Mouse (Mus musculus): ENCODE results near the gene Hsdl1. TPM values are rescaled to one million over a fixed set of nuclear protein-coding genes. Genes with fewer than 3 reads are reported as not detected.

Hsdl1 gene
- polyA plus RNA-seq, 1 experiment, result 7.8 TPM

DNA sequence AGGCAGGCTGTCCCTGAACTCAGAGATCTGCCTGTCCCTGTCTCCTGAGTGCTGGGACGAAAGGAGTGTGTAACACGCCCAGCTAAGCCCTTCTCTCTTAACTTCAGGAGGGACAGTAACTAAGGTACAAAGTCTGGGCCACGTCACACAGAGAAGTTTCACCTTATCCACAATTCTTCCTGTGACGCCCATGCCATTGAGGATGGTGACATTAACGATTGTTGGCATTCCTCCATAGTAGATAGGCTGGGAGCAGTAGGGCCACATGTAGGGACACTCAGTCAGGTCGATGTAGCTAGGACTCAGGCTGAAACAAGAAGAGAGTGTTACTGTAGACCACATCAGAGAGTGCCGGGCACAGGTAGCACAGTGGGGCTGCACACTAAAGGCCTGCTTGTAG is 46.2 kb downstream of the Hsdl1 start:
- no peaks in the 10 kb centered on the region; the same call in 1 of the 2 replicates for H3K4me1 ChIP-seq (ENCODE audit: control insufficient read depth, insufficient read depth, insufficient read length, low read length)
- no peak overlapping the region for H3K4me3 ChIP-seq (ENCODE audit: insufficient read depth, low read depth, low read length)
- no peak overlapping the region for H3K27ac ChIP-seq (replicated peaks; ENCODE audit: low read depth, low read length)

DNA sequence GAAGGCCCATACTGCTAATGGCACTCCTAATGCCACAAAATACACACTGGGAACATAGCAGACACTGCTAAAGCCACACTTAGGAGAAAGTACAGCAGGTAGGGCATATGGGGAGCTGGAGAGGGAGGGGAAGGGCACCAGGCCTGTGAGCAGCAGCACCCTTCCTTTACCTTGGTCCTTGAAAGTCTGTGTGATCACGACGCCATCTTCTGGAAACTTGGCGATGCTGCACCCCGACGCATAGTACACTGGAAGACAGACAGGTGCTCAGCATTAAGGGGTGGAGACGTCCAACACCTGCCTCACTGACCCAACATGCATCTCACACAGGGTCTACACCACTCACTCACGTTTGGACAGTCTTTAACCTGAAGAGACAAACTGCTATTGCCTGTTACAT is 54.9 kb downstream of the Hsdl1 start:
- Histone ChIP-seq H3K27ac (replicated peaks; ENCODE audit: low read depth, low read length) (no peak overlapping the region), H3K4me3 (ENCODE audit: insufficient read depth, low read depth, low read length) (no peak overlapping the region), H3K4me1 (ENCODE audit: control insufficient read depth, insufficient read depth, insufficient read length, low read length) (no peaks in the 10 kb centered on the region)

DNA sequence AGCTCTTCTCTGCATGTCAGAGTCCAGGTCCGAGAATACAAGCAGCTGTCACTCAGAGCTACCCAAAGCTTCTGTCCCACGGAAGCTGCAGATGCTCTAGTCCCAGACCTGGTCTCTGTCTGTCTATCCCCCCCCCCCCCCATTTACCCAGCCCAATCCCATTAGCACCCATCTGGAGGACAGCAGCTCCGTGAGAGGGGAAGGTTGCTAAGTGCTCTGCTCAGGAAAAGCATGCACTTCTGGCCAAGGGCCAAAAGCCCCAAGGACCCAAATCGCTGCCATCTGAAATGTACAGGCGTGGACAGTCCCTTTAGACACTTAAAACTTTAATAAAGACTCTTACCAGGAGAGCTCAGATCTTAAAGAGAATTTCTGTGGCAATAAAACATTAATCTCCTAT is 58.3 kb downstream of the Hsdl1 start:
- H3K27ac ChIP-seq (replicated peaks; ENCODE audit: low read depth, low read length), result no peak overlapping the region
- no peak overlapping the region for H3K4me3 ChIP-seq (ENCODE audit: insufficient read depth, low read depth, low read length)
- no peaks in the 10 kb centered on the region for H3K4me1 ChIP-seq (ENCODE audit: control insufficient read depth, insufficient read depth, insufficient read length, low read length)

DNA sequence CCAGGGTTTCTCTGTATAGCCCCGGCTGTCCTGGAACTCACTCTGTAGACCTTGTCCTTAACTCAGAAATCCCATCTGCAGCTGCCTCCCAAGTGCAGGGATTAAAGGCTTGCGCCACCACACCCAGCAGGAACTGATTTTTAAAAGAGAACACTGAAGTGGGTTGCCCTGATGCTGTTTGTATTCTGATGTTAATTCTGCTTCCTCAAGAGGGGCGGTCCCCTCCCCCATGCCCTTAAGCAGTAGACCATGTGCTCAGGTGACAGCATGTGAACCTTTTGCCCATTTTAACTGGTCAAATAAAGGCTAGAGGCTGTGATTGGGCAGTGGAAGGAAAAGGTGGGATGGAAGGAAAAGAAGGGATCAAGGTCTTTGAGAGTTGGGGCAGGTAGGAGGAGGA is 59.2 kb downstream of the Hsdl1 start:
- no peak overlapping the region for H3K27ac ChIP-seq (replicated peaks; ENCODE audit: low read depth, low read length)
- no peak overlapping the region for H3K4me3 ChIP-seq (ENCODE audit: insufficient read depth, low read depth, low read length)
- no peaks in the 10 kb centered on the region for H3K4me1 ChIP-seq (ENCODE audit: control insufficient read depth, insufficient read depth, insufficient read length, low read length)

DNA sequence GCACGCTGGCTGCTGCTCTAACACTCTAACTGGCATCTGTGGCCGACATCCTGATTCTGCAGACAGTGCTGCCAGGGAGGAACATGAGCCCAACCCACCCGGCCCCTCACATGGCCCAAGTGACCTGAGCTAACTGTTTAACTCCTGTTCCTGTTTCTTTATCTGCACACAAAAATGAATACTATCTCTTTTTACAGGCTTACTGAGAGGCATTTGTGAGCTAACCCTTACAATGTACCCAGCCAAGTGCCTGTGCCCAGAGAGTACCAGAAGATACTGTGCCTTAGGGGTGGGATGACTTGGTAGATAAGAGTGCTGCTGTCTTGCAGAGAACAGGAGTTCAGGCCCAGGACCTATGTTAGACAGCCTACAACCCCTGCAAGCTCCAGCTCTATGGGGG is 60.0 kb downstream of the Hsdl1 start:
- Histone ChIP-seq H3K27ac (replicated peaks; ENCODE audit: low read depth, low read length) (no peak overlapping the region), H3K4me1 (ENCODE audit: control insufficient read depth, insufficient read depth, insufficient read length, low read length) (no peaks in the 10 kb centered on the region), H3K4me3 (ENCODE audit: insufficient read depth, low read depth, low read length) (no peak overlapping the region)

DNA sequence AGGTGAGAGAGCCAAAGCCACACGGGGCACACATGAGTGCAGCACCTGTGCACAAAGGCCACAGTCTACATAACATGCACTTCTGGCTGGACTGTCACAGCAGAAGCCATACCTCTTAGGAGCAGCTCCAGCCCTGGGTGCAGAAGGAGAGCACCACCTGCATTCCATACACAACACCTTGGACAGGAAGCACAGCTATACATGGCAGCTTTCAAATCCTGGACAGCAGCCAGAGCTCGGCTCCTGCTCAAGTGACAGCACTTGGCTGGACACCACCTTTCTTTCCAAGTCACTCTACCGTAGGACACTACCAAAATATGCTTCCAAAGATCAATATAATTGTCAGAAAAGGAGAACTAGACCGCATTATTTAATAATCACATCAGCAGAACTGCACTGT is 61.6 kb downstream of the Hsdl1 start:
- Histone ChIP-seq H3K27ac (replicated peaks; ENCODE audit: low read depth, low read length) (no peak overlapping the region), H3K4me1 (ENCODE audit: control insufficient read depth, insufficient read depth, insufficient read length, low read length) (no peaks in the 10 kb centered on the region), H3K4me3 (ENCODE audit: insufficient read depth, low read depth, low read length) (no peak overlapping the region)

Other genes with a start within 250 kb of the Hsdl1 start
- gene Hsbp1, start 230.7 kb downstream of the Hsdl1 start, polyA plus RNA-seq (2012; ENCODE audit: insufficient read depth, insufficient read length, missing spikeins), result 275 and 306 TPM in 2 replicates
- gene Mlycd, start 180.3 kb downstream of the Hsdl1 start, polyA plus RNA-seq (2012; ENCODE audit: insufficient read depth, insufficient read length, missing spikeins), result 72.3 and 74.2 TPM in 2 replicates
- 1.9 and 2.2 TPM in 2 replicates for gene Osgin1, start 141.1 kb downstream of the Hsdl1 start, polyA plus RNA-seq (2012; ENCODE audit: insufficient read depth, insufficient read length, missing spikeins)
- not detected in 2 replicates for gene Necab2, start 128.5 kb downstream of the Hsdl1 start, polyA plus RNA-seq (2012; ENCODE audit: insufficient read depth, insufficient read length, missing spikeins)
- not detected in 2 replicates for gene Slc38a8, start 73.5 kb downstream of the Hsdl1 start, polyA plus RNA-seq (2012; ENCODE audit: insufficient read depth, insufficient read length, missing spikeins)
- gene Mbtps1, start 16.4 kb downstream of the Hsdl1 start, polyA plus RNA-seq (2012; ENCODE audit: insufficient read depth, insufficient read length, missing spikeins), result 33.8 and 34.4 TPM in 2 replicates
- not detected in 2 replicates for gene Dnaaf1, start 52 bp upstream of the Hsdl1 start, polyA plus RNA-seq (2012; ENCODE audit: insufficient read depth, insufficient read length, missing spikeins)
- gene Taf1c, start 30.0 kb upstream of the Hsdl1 start, polyA plus RNA-seq (2012; ENCODE audit: insufficient read depth, insufficient read length, missing spikeins), result 0.92 and 1.8 TPM in 2 replicates
- gene Adad2, start 37.6 kb upstream of the Hsdl1 start, polyA plus RNA-seq (2012; ENCODE audit: insufficient read depth, insufficient read length, missing spikeins), result not detected in 2 replicates
- 1.9 TPM in 2 replicates for gene Kcng4, start 60.5 kb upstream of the Hsdl1 start, polyA plus RNA-seq (2012; ENCODE audit: insufficient read depth, insufficient read length, missing spikeins)
- gene Wfdc1, start 91.2 kb upstream of the Hsdl1 start, polyA plus RNA-seq (2012; ENCODE audit: insufficient read depth, insufficient read length, missing spikeins), result 1.7 and 3.0 TPM in 2 replicates
- not detected in 2 replicates for gene Atp2c2, start 124.8 kb upstream of the Hsdl1 start, polyA plus RNA-seq (2012; ENCODE audit: insufficient read depth, insufficient read length, missing spikeins)
- 1.7 and 3.4 TPM in 2 replicates for gene Tldc1, start 203.2 kb upstream of the Hsdl1 start, polyA plus RNA-seq (2012; ENCODE audit: insufficient read depth, insufficient read length, missing spikeins)

All from brown adipose tissue, adult 24 weeks (tissue).